Comparison of ENCODE assay signal across 8 mouse cellular contexts in genomic region chrX:163760617-163761434, GRCm38 (mm10). TPM values are rescaled to one million over a fixed set of nuclear protein-coding genes. Genes with fewer than 3 reads are reported as not detected.
A peak's percentile ranks its signal among the peaks of the same experiment; 100 is the strongest.
DNase-seq lines count a peak whose midpoint lies in the region; ATAC-seq lines count a peak whose summit lies in the region.

Rnf138rt1 (minus strand) TSS chrX:163761329.

- no peaks in the 10 kb centered on the region for H3K36me3 ChIP-seq in lung, embryonic 15.5 days
- no peaks in the 10 kb centered on the region for H3K36me3 ChIP-seq in heart, embryonic 13.5 days

- H3K4me3 ChIP-seq in lung, embryonic 15.5 days, result peak within 1 kb of the TSS; percentile 28
- peak within 1 kb of the TSS; percentile 48 for H3K4me3 ChIP-seq in heart, embryonic 13.5 days

- H3K4me1 ChIP-seq in lung, embryonic 15.5 days, result no peaks in the 10 kb centered on the region
- no peaks in the 10 kb centered on the region for H3K4me1 ChIP-seq in heart, embryonic 13.5 days

- H3K9ac ChIP-seq in lung, embryonic 15.5 days, result no peak within 1 kb of the TSS
- H3K9ac ChIP-seq in heart, embryonic 13.5 days, result peak within 1 kb of the TSS; percentile 19; the same call in 1 of the 2 replicates

- peaks cover 26% of the 10 kb centered on the region; the same call in 1 of the 2 replicates for H3K27me3 ChIP-seq in lung, embryonic 15.5 days
- peaks cover 42% of the 10 kb centered on the region for H3K27me3 ChIP-seq in heart, embryonic 13.5 days (replicated peaks)

- 22% methylated on average over 42 of the region's 42 CpGs for WGBS in lung, embryonic 15.5 days
- 19% methylated on average over 42 of the region's 42 CpGs for WGBS in heart, embryonic 13.5 days

- H3K9me3 ChIP-seq in lung, embryonic 15.5 days, result no peaks in the 10 kb centered on the region
- H3K9me3 ChIP-seq in heart, embryonic 13.5 days, result no peaks in the 10 kb centered on the region

- no peak; the same call in 1 of the 2 replicates for ATAC-seq in lung, embryonic 15.5 days (ENCODE audit: borderline replicate concordance, extremely low read depth, low FRiP score, low TSS enrichment)
- ATAC-seq in common myeloid progenitor, adult 5-6 weeks (replicated peaks; ENCODE audit: low read depth, poor library complexity, severe bottlenecking), result peak; percentile 83
- ATAC-seq in heart, embryonic 13.5 days (ENCODE audit: extremely low read depth, insufficient number of reproducible peaks, low FRiP score, low TSS enrichment), result no peak

- no peak within 1 kb of the TSS for H3K27ac ChIP-seq in lung, embryonic 15.5 days
- H3K27ac ChIP-seq in heart, embryonic 13.5 days (replicated peaks), result no peak within 1 kb of the TSS

- H3K4me2 ChIP-seq in lung, embryonic 15.5 days, result peak within 1 kb of the TSS; percentile 62
- H3K4me2 ChIP-seq in heart, embryonic 13.5 days, result peak within 1 kb of the TSS; percentile 78

- no peak for DNase-seq in lung, postnatal 10 days
- peak; percentile 27 for DNase-seq in kidney, postnatal 10 days
- DNase-seq in lung, postnatal 14 days, result peak; percentile 1
- DNase-seq in right cerebral cortex, postnatal 10 days (ENCODE audit: low spot score in 2 of 2), result peak; percentile 36 to 48
- no peak for DNase-seq in spleen, postnatal 4 days (ENCODE audit: low spot score in 2 of 2)

RNA-seq across cellular contexts. Expression of gene Rnf138rt1, which starts in this region (rescaled TPM):
- not detected in 2 replicates for polyA plus RNA-seq in lung, embryonic 15.5 days (2015; fragmentation: Nextera tagmentation; extraction: Ambion mirVana)
- total RNA-seq in common myeloid progenitor, adult 5-6 weeks (2017), result 0.82 TPM in 1 of 2 replicates, not detected in the other
- polyA plus RNA-seq in heart, embryonic 13.5 days (2015; fragmentation: Nextera tagmentation; extraction: Ambion mirVana), result not detected in 2 replicates

Comparison
In these comparisons a context has a peak if more than half of its experiments do, and no peak if none do; other contexts are left out.
1. DNase-seq: peak in kidney, postnatal 10 days (single experiment), lung, postnatal 14 days (single experiment) and right cerebral cortex, postnatal 10 days (2 of 2); none in lung, postnatal 10 days (single experiment) and spleen, postnatal 4 days (0 of 2).
2. Peak in ATAC-seq in common myeloid progenitor, adult 5-6 weeks; RNA of the gene not detected or under 1 TPM.